Mouse (Mus musculus) forebrain, embryonic 15.5 days (tissue): ENCODE results near the gene AU021092. TPM values are rescaled to one million over a fixed set of nuclear protein-coding genes. Genes with fewer than 3 reads are reported as not detected.

Source experiments
- ATAC-seq: fragments of 200-750 bp; cut with Nextera tagmentation; replicated peaks from 2 replicates; pipeline ENCODE4 v1.8.0; 2017; ENCODE audit warnings: mild to moderate bottlenecking, moderate TSS enrichment, moderate library complexity
- H3K27ac ChIP-seq: fragments of 300-500 bp; sonication (generic); replicated peaks from 2 replicates; pipeline ENCODE4 v1.5.1; 2015; ENCODE audit warnings: mild to moderate bottlenecking, inconsistent platforms
- H3K27me3 ChIP-seq: fragments of 300-500 bp; sonication (generic); 2 replicates; pipeline ENCODE4 v1.6.1; 2015; ENCODE audit warnings: inconsistent platforms
- H3K36me3 ChIP-seq: fragments of 300-500 bp; sonication (generic); 2 replicates; pipeline ENCODE4 v1.6.1; 2015; ENCODE audit warnings: mild to moderate bottlenecking, inconsistent platforms
- H3K4me1 ChIP-seq: fragments of 300-500 bp; sonication (generic); 2 replicates; pipeline ENCODE4 v1.6.1; 2015; ENCODE audit warnings: inconsistent platforms
- H3K4me2 ChIP-seq: fragments of 300-500 bp; sonication (generic); replicated peaks from 2 replicates; pipeline ENCODE4 v1.6.1; 2015; ENCODE audit warnings: mild to moderate bottlenecking, inconsistent platforms
- H3K4me3 ChIP-seq: fragments of 300-500 bp; sonication (generic); 2 replicates; pipeline ENCODE4 v1.5.1; 2015; ENCODE audit warnings: mild to moderate bottlenecking, inconsistent platforms
- H3K9ac ChIP-seq: fragments of 300-500 bp; sonication (generic); replicated peaks from 2 replicates; pipeline ENCODE4 v1.6.1; 2015; ENCODE audit warnings: mild to moderate bottlenecking, inconsistent platforms
- H3K9me3 ChIP-seq: fragments of 300-500 bp; sonication (generic); 2 replicates; pipeline ENCODE4 v1.6.1; 2016; ENCODE audit warnings: inconsistent platforms
- WGBS: fragments of 180-500 bp; shearing (Covaris S2); methylation state at CpG from one replicate; pipeline ENCODE4 v1.1.7; 2015; ENCODE audit warnings: mixed read lengths; 5-methylcytosine and 5-hydroxymethylcytosine counted together
- polyA plus RNA-seq: library from polyadenylated mRNA; unstranded; fragments of >200 nt; fragmentation: Nextera tagmentation; extraction: Ambion mirVana; gene quantifications from 2 replicates; pipeline ENCODE4 v1.2.1, GENCODE M21; 2015

Gene AU021092
- polyA plus RNA-seq, result 12.5 and 13.7 TPM in 2 replicates

- WGBS, result 74% methylated on average over 6 of the region's 6 CpGs
- ATAC-seq, result no peak
- Histone ChIP-seq H3K9me3 (no peaks in the 10 kb centered on the region), H3K36me3 (no peaks in the 10 kb centered on the region), H3K27ac (0 out of 2 replicates have a peak within 1 kb of the TSS, but pooled peaks have one; percentile 8), H3K4me2 (no peak within 1 kb of the TSS), H3K27me3 (peaks cover 3% of the 10 kb centered on the region), H3K9ac (no peak within 1 kb of the TSS), H3K4me3 (no peak within 1 kb of the TSS), H3K4me1 (no peaks in the 10 kb centered on the region)
These were observed at the start of gene AU021092 for GRCm38 (mm10) chr16:5222140-5222539. AU021092 (minus strand) TSS chr16:5222299.

GRCm38 (mm10) chr16:5271411-5272035 lies 49.4 kb upstream of the AU021092 start:
- WGBS, result 91% methylated on average over 4 of the region's 4 CpGs
- no peak overlapping the region for H3K9ac ChIP-seq

GRCm38 (mm10) chr16:5263926-5264325 lies 41.8 kb upstream of the AU021092 start:
- Histone ChIP-seq H3K9ac (no peak overlapping the region), H3K4me1 (no peaks in the 10 kb centered on the region), H3K27ac (no peak overlapping the region), H3K4me2 (no peak overlapping the region), H3K9me3 (no peaks in the 10 kb centered on the region), H3K27me3 (no peaks in the 10 kb centered on the region), H3K4me3 (no peak overlapping the region), H3K36me3 (no peaks in the 10 kb centered on the region)
- WGBS, result 83% methylated on average over 7 of the region's 7 CpGs
- no peak for ATAC-seq

More at GRCm38 (mm10) chr16:5271411-5272035, 49.4 kb upstream of the AU021092 start:
- no peaks in the 10 kb centered on the region for H3K36me3 ChIP-seq
- no peak overlapping the region for H3K4me2 ChIP-seq
- no peak overlapping the region for H3K4me3 ChIP-seq
- no peaks in the 10 kb centered on the region for H3K27me3 ChIP-seq
- ATAC-seq, result no peak
- H3K27ac ChIP-seq, result no peak overlapping the region
- H3K9me3 ChIP-seq, result no peaks in the 10 kb centered on the region
- H3K4me1 ChIP-seq, result no peaks in the 10 kb centered on the region

- H3K27me3 ChIP-seq, result no peaks in the 10 kb centered on the region
- H3K4me2 ChIP-seq, result no peak overlapping the region
- H3K27ac ChIP-seq, result no peak overlapping the region
- no peaks in the 10 kb centered on the region for H3K9me3 ChIP-seq
- WGBS, result 87% methylated on average over 8 of the region's 8 CpGs
- no peak overlapping the region for H3K9ac ChIP-seq
- H3K36me3 ChIP-seq, result no peaks in the 10 kb centered on the region
- H3K4me1 ChIP-seq, result no peaks in the 10 kb centered on the region
- no peak overlapping the region for H3K4me3 ChIP-seq
- no peak for ATAC-seq
These were observed 41.1 kb upstream of the AU021092 start for GRCm38 (mm10) chr16:5263156-5263555.

GRCm38 (mm10) chr16:5255779-5256496 lies 33.8 kb upstream of the AU021092 start, which contains the start of gene Eef2kmt:
Eef2kmt (minus strand) TSS chr16:5255983.
- Histone ChIP-seq H3K27ac (peak within 1 kb of the TSS; percentile 41), H3K36me3 (no peaks in the 10 kb centered on the region), H3K9ac (peak within 1 kb of the TSS; percentile 45), H3K4me2 (peak within 1 kb of the TSS; percentile 59), H3K4me3 (peak within 1 kb of the TSS; percentile 49), H3K9me3 (no peaks in the 10 kb centered on the region), H3K4me1 (peaks cover 19% of the 10 kb centered on the region), H3K27me3 (no peaks in the 10 kb centered on the region)
- peak; percentile 97 for ATAC-seq
- 1% methylated on average over 57 of the region's 57 CpGs for WGBS

GRCm38 (mm10) chr16:5255081-5255740 lies 33.1 kb upstream of the AU021092 start:
- H3K4me1 ChIP-seq, result peaks cover 19% of the 10 kb centered on the region
- WGBS, result 2% methylated on average over 27 of the region's 27 CpGs
- peak; percentile 28; the same call in 1 of the 2 replicates for ATAC-seq

DNA sequence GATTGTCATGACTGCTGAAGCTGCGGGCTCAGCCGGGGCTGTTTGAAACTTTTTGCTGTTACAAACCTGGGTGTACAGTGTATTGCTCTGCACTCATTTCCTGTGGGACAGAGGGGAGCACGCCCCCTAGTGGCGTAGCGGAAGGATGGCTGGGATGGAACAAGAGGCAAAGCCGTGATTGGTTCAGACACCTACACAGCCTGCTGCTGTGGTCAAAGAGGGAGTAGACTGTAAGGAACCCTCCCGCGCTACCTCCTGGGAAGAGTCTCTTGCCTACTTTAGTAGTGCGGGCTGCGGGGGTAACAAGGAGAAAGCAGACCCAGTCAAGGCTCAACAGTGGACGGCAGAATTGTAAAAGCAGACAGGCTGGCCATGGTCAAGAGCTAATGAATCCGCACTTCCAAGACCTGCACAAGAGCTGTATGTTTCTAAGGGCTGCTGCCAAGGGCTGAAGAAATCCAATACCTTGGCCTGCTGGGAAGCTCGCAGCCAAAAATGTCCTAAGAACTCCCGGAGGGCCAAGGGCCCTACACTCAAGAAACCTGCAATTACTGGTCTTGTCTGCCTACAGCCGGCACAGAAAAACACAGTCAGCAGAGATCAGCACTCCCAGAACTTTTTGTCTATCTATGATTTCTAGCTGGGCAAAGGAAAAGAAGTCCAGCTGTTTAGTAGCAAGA lies 32.4 kb upstream of the AU021092 start:
- ATAC-seq, result peak; percentile 9; the same call in 1 of the 2 replicates
- Histone ChIP-seq H3K27me3 (no peaks in the 10 kb centered on the region), H3K4me3 (peak overlapping the region; percentile 49), H3K4me1 (peaks cover 19% of the 10 kb centered on the region), H3K9me3 (no peaks in the 10 kb centered on the region), H3K36me3 (no peaks in the 10 kb centered on the region), H3K4me2 (peak overlapping the region; percentile 59), H3K27ac (no peak overlapping the region), H3K9ac (no peak overlapping the region)
- WGBS, result 4% methylated on average over 15 of the region's 15 CpGs

More at GRCm38 (mm10) chr16:5255081-5255740, 33.1 kb upstream of the AU021092 start:
- peak overlapping the region; percentile 49 for H3K4me3 ChIP-seq
- H3K27ac ChIP-seq, result peak overlapping the region; percentile 41
- H3K36me3 ChIP-seq, result no peaks in the 10 kb centered on the region
- H3K9me3 ChIP-seq, result no peaks in the 10 kb centered on the region
- H3K9ac ChIP-seq, result peak overlapping the region; percentile 45
- no peaks in the 10 kb centered on the region for H3K27me3 ChIP-seq
- peak overlapping the region; percentile 59 for H3K4me2 ChIP-seq

DNA sequence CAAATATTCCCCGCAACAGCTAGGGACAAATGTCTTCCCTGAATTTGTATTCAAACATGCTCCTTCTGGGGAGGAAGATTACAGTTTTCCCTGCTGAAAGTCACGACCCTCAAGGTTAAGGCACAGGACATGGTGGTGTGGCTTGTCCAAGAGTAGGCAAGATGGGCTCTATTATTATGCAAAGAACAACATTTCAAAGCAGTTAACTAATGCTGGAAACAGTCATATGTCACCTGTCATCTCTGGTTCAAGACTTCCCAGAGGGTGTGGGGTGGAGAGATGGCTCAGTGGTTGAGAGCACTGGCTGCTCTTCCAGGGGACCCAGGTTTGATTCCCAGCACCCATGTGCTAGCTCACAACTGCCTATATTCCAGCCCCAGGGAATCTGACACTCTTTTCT lies 30.2 kb upstream of the AU021092 start:
- H3K27me3 ChIP-seq, result no peaks in the 10 kb centered on the region
- ATAC-seq, result no peak
- no peak overlapping the region for H3K9ac ChIP-seq
- H3K4me2 ChIP-seq, result no peak overlapping the region
- WGBS, result 97% methylated on average over 2 of the region's 2 CpGs
- H3K4me3 ChIP-seq, result no peak overlapping the region
- no peaks in the 10 kb centered on the region for H3K9me3 ChIP-seq
- H3K27ac ChIP-seq, result no peak overlapping the region
- H3K4me1 ChIP-seq, result peaks cover 19% of the 10 kb centered on the region
- no peaks in the 10 kb centered on the region for H3K36me3 ChIP-seq

DNA sequence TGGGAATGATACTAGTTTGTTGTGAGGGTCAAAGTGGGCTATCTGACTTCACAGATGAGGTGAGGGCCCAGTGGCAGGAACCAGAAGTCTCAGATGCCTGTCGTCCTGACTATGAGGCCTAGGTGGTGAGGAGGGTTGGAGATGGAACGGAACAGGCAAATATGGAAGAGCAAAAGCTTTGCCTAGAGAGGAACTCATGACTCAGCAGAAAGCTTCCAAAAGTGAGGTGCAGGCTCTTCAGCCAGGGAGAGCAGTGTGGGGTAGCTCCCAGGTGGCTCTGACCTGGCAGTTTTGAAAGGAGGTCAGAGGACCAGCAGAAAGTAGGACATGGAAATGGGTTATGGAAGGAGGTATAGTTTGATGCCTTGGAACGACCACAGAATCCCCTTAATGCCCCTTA lies 28.8 kb upstream of the AU021092 start:
- Histone ChIP-seq H3K4me3 (no peak overlapping the region), H3K9ac (no peak overlapping the region), H3K4me1 (peaks cover 14% of the 10 kb centered on the region), H3K36me3 (no peaks in the 10 kb centered on the region), H3K27ac (no peak overlapping the region), H3K27me3 (no peaks in the 10 kb centered on the region), H3K4me2 (no peak overlapping the region), H3K9me3 (no peaks in the 10 kb centered on the region)
- no peak for ATAC-seq
- WGBS, result 91% methylated on average over 3 of the region's 3 CpGs

DNA sequence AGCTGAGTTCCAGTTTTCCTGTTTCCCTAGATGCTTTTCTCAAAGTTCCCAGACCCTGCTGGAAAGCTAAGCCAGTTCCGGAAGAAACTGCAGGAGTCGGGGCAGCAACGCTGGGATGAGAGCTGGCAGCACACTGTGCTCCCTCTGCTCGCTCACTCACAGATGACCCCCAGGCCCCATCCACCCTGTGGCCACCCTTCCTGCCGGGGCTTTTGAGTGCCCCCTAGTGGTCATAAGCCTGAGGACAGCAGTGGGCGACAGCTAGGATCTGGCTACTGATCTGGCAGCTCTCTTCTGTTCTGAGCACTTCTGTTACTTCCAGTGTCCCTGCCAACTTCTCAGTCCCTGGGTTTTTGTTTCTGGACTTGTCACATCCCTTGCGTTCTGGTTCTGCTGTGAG lies 22.3 kb upstream of the AU021092 start:
- H3K4me2 ChIP-seq, result no peak overlapping the region
- no peak overlapping the region for H3K9ac ChIP-seq
- no peak for ATAC-seq
- no peaks in the 10 kb centered on the region for H3K4me1 ChIP-seq
- no peaks in the 10 kb centered on the region for H3K9me3 ChIP-seq
- no peak overlapping the region for H3K27ac ChIP-seq
- H3K4me3 ChIP-seq, result no peak overlapping the region
- 32% methylated on average over 7 of the region's 7 CpGs for whole genome bisulfite sequencing
- H3K36me3 ChIP-seq, result peaks cover 21% of the 10 kb centered on the region
- no peaks in the 10 kb centered on the region for H3K27me3 ChIP-seq

- no peak overlapping the region for H3K27ac ChIP-seq
- H3K27me3 ChIP-seq, result no peaks in the 10 kb centered on the region
- no peak overlapping the region for H3K4me3 ChIP-seq
- peaks cover 26% of the 10 kb centered on the region for H3K36me3 ChIP-seq
- H3K4me2 ChIP-seq, result no peak overlapping the region
- ATAC-seq, result no peak
- no peak overlapping the region for H3K9ac ChIP-seq
- WGBS, result 88% methylated on average over 6 of the region's 6 CpGs
- H3K4me1 ChIP-seq, result no peaks in the 10 kb centered on the region
- no peaks in the 10 kb centered on the region for H3K9me3 ChIP-seq
These were observed 20.8 kb upstream of the AU021092 start for GRCm38 (mm10) chr16:5242882-5243281.
